Mouse (Mus musculus): ENCODE measurements around the gene Adamts20.

The Adamts20 gene

GRCm38 (mm10) chr15:94344317-94344716 lies 120.9 kb downstream of the Adamts20 start:
- no peak for DNase-seq (ENCODE audit: low read depth, low spot score)

- DNase-seq (ENCODE audit: low read depth, low spot score), result no peak
These were observed 122.9 kb downstream of the Adamts20 start for GRCm38 (mm10) chr15:94342365-94342764.

DNA sequence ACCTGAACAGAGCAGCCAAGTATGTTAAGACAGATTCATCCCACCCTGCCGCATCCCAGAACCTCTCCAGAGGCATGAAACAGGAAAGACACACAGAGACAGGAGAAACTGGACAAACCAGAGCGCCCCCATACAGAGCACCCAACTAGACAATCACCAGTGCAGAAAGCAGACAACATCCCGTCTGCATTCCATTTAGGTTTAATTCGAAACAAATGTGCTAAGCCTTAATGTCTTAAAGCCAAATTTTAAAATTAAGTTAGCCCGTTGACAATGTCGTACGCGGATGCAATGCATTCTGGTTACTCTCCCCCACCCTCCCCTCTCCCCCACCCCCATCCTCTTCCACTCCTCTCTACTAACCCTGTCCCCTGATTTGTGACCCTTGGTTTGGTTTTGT lies 126.2 kb downstream of the Adamts20 start:
- no peak for DNase-seq (ENCODE audit: low read depth, low spot score)

DNA sequence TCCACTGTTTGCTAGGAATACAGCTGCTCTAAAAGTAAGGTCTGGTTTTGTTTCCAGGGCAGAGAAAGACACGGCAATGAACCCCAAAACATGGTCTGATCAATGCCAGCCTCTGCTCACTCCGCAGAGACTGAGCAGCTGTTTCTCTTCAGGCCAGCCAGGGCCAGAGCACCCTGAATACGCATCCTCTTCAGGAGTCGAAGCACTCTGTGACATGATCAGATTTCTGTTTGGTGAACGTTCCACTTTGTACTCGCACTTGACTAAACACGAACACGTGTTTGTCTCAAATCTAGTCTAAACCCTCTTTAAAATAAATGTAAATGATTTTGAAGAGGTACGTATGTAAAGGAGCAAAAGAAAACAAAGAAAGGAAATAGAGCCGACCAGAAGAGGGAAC lies 130.6 kb downstream of the Adamts20 start:
- no peak for DNase-seq (ENCODE audit: low read depth, low spot score)

DNA sequence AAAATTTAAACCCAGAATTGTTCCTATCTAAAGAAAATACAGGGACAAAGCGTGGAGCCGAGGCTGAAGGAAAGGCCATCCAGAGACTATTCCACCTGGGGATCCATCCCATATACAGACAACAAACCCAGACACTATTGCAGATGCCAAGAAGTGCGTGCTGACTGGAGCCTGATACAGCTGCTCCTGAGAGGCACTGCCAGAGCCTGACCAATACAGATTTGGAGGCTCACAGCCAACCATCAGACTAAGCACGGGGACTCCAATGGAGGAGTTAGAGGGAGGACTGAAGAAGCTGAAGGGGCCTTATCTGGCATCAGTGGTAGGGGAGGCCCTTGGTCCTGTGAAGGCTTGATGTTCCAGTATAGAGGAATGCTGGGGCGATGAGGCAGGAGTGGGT lies 138.6 kb downstream of the Adamts20 start:
- DNase-seq (ENCODE audit: low read depth, low spot score), result no peak

DNA sequence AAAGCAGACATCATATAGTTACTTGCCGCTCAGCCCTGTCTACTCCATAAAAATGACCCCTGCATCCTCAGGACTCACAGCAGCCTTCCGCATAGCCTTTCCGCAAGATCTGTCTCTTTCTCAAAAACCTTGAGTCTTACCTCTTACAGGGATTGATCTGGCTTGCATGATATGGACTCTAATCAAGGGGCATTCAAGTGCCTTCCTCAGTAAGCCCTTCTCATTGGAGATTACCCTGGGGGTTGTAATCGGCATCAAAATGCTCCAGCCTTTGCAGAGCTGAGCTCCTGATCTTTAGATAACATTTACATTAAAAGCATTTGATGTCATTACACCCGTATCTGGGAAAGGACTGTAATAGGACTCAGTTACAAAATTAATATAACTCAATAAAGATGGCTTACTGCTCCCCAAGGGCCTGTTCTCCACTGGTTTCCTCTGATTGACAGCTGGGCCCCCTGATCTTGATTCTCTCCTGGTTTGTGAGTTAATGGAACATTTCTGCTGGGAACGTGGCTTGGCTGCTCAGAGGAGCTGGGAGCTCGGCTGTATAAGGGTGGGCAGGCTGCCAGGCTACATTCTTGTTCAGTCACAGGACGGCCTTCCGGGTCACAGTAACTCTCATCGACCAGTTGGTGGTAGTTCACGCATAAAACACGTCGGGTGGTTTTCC lies 139.6 kb downstream of the Adamts20 start:
- no peak for DNase-seq (ENCODE audit: low read depth, low spot score)

- no peak for DNase-seq (ENCODE audit: low read depth, low spot score)
These were observed 149.0 kb downstream of the Adamts20 start for GRCm38 (mm10) chr15:94316171-94316570.

DNA sequence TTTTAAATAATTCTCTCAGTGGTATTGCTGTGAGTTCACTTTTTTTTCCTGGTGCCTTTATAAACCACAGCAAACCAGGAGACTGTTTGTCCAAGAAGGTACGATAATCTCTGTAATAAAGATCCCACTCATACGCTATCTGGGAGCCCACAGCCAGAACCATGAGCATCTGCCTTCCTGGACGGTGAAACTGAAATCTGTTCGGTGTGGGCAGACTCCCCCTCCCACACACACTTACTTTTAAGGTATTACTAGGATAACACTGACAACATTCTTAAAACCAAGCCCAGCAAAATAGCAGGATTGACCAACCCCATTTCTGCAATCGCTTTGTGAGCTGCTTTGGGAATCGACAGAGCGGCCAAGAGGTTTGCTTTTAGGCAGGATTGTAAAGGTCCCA lies 155.5 kb downstream of the Adamts20 start:
- DNase-seq (ENCODE audit: low read depth, low spot score), result no peak

DNA sequence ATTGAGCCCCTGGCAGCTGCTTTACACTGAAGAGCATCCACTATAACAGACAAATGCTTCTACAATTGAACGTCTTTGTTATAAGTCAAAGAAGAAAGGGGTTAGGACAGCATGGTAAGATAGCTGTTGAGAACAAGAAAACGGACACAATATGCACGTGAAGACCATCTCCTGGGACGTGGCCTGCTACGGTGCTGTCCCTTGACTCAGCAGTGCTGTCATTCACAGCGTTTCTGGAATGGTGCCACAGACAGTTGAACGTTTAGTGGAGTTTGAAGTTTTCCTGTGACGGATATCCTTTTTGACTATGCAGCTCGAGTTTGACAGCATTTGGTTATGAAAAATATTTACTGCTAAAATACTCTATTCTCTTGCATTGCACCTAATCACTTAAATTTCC lies 157.3 kb downstream of the Adamts20 start:
- DNase-seq (ENCODE audit: low read depth, low spot score), result no peak

DNA sequence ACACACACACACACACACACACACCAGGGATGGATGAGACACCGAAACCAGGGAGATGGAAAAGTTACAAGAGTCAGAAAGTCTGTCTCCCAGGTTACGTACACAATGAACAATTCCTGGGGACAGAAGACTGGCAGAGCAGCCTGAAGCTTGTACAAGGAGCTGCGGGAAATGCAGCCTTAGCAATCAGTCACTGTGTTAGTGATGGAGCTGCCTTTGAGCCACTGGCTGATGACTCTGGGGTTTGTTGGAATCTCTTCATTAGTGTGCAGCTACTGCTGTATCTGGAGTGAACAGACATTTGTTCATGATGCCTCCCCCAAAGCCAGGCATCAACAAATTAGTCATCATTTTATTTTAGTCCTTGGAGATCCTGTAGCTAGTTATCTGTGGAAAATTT lies 162.1 kb downstream of the Adamts20 start:
- no peak for DNase-seq (ENCODE audit: low read depth, low spot score)

- no peak for DNase-seq (ENCODE audit: low read depth, low spot score)
These were observed 171.1 kb downstream of the Adamts20 start for GRCm38 (mm10) chr15:94294084-94294483.

GRCm38 (mm10) chr15:94288015-94288414 lies 177.2 kb downstream of the Adamts20 start:
- no peak for DNase-seq (ENCODE audit: low read depth, low spot score)

- no peak for DNase-seq (ENCODE audit: low read depth, low spot score)
These were observed 177.7 kb downstream of the Adamts20 start for GRCm38 (mm10) chr15:94287495-94287894.

GRCm38 (mm10) chr15:94276418-94276817 lies 188.8 kb downstream of the Adamts20 start:
- no peak for DNase-seq (ENCODE audit: low read depth, low spot score)

- no peak for DNase-seq (ENCODE audit: low read depth, low spot score)
These were observed 199.6 kb downstream of the Adamts20 start for GRCm38 (mm10) chr15:94265630-94266029.

DNA sequence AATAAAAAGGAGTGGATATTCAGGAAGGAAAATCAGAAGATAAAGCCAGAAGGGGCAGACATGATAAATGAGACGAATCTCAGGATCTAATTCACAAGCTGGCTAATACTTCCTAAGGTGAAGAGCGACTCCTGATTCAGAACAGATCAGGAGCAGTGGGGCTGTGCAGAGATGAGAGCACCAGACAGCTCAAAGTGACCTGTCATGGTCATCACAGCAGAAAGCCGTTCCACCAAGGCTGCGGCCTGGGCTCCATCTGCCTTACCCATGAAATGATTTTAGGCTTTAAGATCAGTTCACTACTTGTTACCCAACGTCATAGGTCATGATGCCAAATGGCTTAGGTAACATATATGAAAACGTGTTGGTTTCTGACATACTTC lies 200.7 kb downstream of the Adamts20 start:
- DNase-seq (ENCODE audit: low read depth, low spot score), result no peak

GRCm38 (mm10) chr15:94263866-94264496 lies 201.2 kb downstream of the Adamts20 start:
- no peak for DNase-seq (ENCODE audit: low read depth, low spot score)

DNA sequence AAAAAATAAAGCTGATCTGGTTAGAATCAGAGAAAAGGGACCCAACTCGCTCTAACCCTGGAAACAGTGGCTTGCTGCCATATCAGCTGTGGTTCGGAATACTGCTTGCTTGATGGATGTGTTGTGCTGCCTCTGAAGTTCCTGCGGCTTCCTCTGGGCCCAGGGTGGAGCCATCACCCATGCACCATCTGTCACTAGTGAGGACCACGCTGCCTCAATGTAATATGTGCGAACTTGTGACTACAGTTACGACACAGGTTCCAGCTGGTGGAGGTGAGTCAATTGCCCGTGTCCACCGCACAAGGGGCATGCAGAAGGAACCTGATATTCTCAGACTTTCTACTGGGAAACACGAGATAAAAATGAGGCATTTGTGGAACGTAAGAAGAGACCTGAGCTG lies 202.0 kb downstream of the Adamts20 start:
- no peak for DNase-seq (ENCODE audit: low read depth, low spot score)

GRCm38 (mm10) chr15:94259497-94259896 lies 205.7 kb downstream of the Adamts20 start:
- no peak for DNase-seq (ENCODE audit: low read depth, low spot score)

DNA sequence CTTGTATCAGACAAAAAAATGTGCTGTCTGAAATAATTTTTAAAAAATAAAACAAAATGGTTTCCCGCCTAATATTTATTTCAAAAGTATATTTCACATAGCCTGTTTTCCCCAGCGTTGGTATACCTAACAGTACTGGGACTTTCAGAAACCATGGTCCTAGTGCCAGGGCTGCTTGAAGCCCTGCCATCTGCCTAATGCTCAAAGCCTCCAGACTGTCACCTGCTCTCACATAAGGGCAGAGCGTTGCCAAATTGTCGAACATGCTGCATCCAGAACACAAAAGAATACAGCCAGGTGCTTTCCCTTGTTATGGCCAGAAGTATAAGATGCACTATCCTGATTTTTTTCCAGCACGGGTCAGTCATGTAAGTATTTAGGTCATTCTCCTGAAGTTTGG lies 209.7 kb downstream of the Adamts20 start:
- no peak for DNase-seq (ENCODE audit: low read depth, low spot score)

DNA sequence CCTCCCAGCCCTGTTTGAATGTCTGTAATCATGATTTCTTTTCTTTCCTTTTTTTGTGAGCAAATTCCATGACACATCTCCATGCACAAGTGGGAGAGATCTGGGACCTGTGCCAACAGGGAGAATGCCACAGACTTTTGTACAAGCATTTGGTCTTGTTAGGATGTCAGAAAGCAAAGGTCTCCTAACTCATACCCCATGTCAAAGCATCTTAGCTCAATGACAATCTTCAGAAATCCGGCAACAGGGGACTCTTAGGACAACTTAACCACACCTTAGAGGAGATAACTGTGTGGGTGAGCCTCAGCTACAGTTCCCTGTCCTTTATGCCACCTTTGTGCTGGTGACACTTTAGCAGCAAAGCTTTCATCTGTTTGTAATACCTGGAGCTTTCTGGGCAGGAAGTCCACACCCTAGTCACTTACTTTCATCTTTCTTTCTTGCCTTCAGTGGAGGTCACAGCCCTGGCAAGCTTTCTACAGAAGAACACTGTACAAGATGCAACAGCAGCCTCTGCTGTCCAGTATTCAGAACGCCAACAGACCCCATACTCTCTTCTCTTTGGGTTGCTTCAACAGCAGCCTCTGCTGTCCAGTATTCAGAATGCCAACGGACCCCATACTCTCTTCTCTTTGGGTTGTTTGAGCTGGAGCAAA lies 210.2 kb downstream of the Adamts20 start:
- no peak for DNase-seq (ENCODE audit: low read depth, low spot score)

DNA sequence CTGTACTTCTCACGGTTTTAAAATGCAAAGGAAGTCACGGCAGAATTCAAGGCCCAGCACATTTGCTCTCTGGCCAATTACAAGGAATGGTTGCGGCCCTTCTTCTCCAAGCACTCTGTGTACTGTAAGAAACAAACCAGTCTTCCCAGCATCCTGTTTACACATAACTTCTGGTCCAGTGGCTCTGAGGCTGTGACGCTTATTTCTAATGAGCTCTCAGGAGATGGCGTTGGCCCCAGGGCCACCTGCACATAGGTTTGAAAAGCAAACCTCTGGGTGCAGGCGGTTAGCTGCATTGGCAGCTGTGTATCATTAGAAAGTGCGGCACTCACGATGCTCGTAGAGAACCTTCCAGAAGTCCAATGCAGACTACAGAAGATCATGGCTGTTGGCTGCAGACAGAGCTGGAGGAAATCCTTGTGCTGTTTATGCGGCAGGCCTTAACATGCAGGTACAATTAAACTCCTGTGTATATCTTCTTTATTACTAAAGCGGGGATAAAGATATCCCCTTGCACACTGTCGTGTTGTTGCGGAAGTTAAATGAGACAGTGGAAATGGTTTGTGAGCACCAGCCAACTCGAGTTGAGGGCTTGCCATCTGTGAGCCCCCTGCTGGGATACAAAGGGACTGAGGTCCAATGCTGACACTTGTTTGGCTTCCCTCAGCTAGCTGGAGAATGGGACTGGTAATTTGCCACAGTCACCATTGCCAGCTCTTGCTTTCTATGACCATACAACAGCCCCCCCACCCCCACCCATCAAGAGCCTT lies 210.9 kb downstream of the Adamts20 start:
- DNase-seq (ENCODE audit: low read depth, low spot score), result peak; percentile 70
